In the genomic region with DNA sequence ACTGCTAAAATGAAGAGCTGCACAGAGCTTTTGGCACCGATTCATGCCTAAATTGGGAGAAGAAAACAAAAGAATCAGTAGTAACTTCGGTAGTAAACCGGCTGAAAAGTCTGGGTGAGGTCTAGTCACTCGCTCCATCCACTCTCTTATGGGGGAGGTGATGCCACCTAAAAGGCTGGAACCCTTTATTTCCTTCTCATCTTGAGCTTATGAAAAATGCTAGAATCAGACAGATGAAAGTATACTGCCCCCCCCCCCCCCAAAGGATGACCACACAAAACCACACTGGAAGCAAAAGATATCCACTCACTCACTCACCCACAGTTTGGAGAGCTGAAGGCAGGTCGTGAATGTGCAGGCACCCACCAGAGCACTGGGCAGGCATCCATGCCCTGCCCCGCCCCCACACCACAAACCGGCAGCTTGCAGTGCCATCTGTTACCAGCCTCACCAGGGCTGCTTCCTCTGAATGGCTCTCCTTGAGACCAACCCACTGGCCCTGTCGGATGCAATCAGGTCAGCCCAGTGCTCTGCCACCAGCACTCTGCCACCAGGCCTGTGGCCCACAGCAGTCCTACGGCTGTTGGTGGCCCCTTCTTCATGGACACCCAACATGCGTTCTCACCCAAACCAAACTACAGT, we compare ENCODE assay signal across 8 mouse cellular contexts. TPM values are rescaled to one million over a fixed set of nuclear protein-coding genes. Genes with fewer than 3 reads are reported as not detected.
A peak's percentile ranks its signal among the peaks of the same experiment; 100 is the strongest.
DNase-seq lines count a peak whose midpoint lies in the region; ATAC-seq lines count a peak whose summit lies in the region.

No protein-coding gene starts in this region.

- DNase-seq in layer of hippocampus, adult 11-12 months (ENCODE audit: low spot score): peak; percentile 81
- DNase-seq in layer of hippocampus, adult 9-10 months (ENCODE audit: low spot score): no peak
- DNase-seq in adrenal gland, postnatal 25 days: peak; percentile 55
- DNase-seq in intestine, embryonic 14.5 days (ENCODE audit: low spot score): no peak
- peak; percentile 42 for DNase-seq in lung, postnatal 10 days
- DNase-seq in right cerebral cortex, postnatal 10 days (ENCODE audit: low spot score in 2 of 2): peak; percentile 85 to 87
- DNase-seq in urinary bladder, postnatal 36 days (ENCODE audit: low spot score in 2 of 2): no peak

- peaks cover 13% of the 10 kb centered on the region for H3K36me3 ChIP-seq in embryonic facial prominence, embryonic 15.5 days
- peaks cover 29% of the 10 kb centered on the region for H3K36me3 ChIP-seq in intestine, embryonic 14.5 days (ENCODE audit: control insufficient read depth, insufficient read depth, low read length)

- H3K4me2 ChIP-seq in embryonic facial prominence, embryonic 15.5 days (replicated peaks): 0 out of 2 replicates have a peak overlapping the region, but pooled peaks have one; percentile 21
- H3K4me2 ChIP-seq in intestine, embryonic 14.5 days (ENCODE audit: low read length): peak overlapping the region; percentile 33

- 53% methylated on average over 10 of the region's 10 CpGs for WGBS in embryonic facial prominence, embryonic 15.5 days
- WGBS in intestine, embryonic 14.5 days: 43% methylated on average over 10 of the region's 10 CpGs

- peak overlapping the region; percentile 49; the same call in 1 of the 2 replicates for H3K27ac ChIP-seq in embryonic facial prominence, embryonic 15.5 days (replicated peaks)
- H3K27ac ChIP-seq in intestine, embryonic 14.5 days (ENCODE audit: low read depth): peak overlapping the region; percentile 16

- no peak overlapping the region for H3K4me3 ChIP-seq in embryonic facial prominence, embryonic 15.5 days (replicated peaks)
- H3K4me3 ChIP-seq in intestine, embryonic 14.5 days (ENCODE audit: low read depth, low read length): no peak overlapping the region

- no peaks in the 10 kb centered on the region for H3K27me3 ChIP-seq in embryonic facial prominence, embryonic 15.5 days
- H3K27me3 ChIP-seq in intestine, embryonic 14.5 days (replicated peaks; ENCODE audit: control insufficient read depth, insufficient read depth, low read length): no peaks in the 10 kb centered on the region

- peak; percentile 36; the same call in 1 of the 2 replicates for ATAC-seq in embryonic facial prominence, embryonic 15.5 days (ENCODE audit: insufficient number of reproducible peaks, low FRiP score, low TSS enrichment, low read depth)
- ATAC-seq in intestine, embryonic 14.5 days (replicated peaks; ENCODE audit: low FRiP score, low TSS enrichment, low read depth): no peak

- H3K9ac ChIP-seq in embryonic facial prominence, embryonic 15.5 days: no peak overlapping the region
- H3K9ac ChIP-seq in intestine, embryonic 14.5 days (ENCODE audit: low read length): peak overlapping the region; percentile 8

- peaks cover 76% of the 10 kb centered on the region for H3K4me1 ChIP-seq in embryonic facial prominence, embryonic 15.5 days
- peaks cover 78% of the 10 kb centered on the region for H3K4me1 ChIP-seq in intestine, embryonic 14.5 days (replicated peaks; ENCODE audit: control insufficient read depth, insufficient read depth, low read length)

- no peaks in the 10 kb centered on the region for H3K9me3 ChIP-seq in embryonic facial prominence, embryonic 15.5 days (replicated peaks)
- no peaks in the 10 kb centered on the region for H3K9me3 ChIP-seq in intestine, embryonic 14.5 days (ENCODE audit: control insufficient read depth, low read length)

RNA-seq across cellular contexts. Expression of a gene that starts 21.0 kb away (rescaled TPM):
- 33.9 and 53.6 TPM in 2 replicates for total RNA-seq in adrenal gland, postnatal 25 days (2021)
- polyA plus RNA-seq in embryonic facial prominence, embryonic 15.5 days (2015; fragmentation: Nextera tagmentation; extraction: Ambion mirVana): 21.9 and 25.9 TPM in 2 replicates
- polyA plus RNA-seq in intestine, embryonic 14.5 days (2014; fragmentation: Nextera tagmentation; extraction: Ambion mirVana): 62.8 and 68.0 TPM in 2 replicates

RNA-seq across cellular contexts. Expression of a gene that starts 55.3 kb away (rescaled TPM):
- total RNA-seq in adrenal gland, postnatal 25 days (2021): 10.4 and 18.2 TPM in 2 replicates
- polyA plus RNA-seq in embryonic facial prominence, embryonic 15.5 days (2015; fragmentation: Nextera tagmentation; extraction: Ambion mirVana): 22.8 and 22.9 TPM in 2 replicates
- polyA plus RNA-seq in intestine, embryonic 14.5 days (2014; fragmentation: Nextera tagmentation; extraction: Ambion mirVana): 18.3 and 25.7 TPM in 2 replicates

Comparison
In these comparisons a context has a peak if more than half of its experiments do, and no peak if none do; other contexts are left out.
1. DNase-seq: peak in layer of hippocampus, adult 11-12 months (single experiment), adrenal gland, postnatal 25 days (single experiment), lung, postnatal 10 days (single experiment) and right cerebral cortex, postnatal 10 days (2 of 2); none in layer of hippocampus, adult 9-10 months (single experiment), intestine, embryonic 14.5 days (single experiment) and urinary bladder, postnatal 36 days (0 of 2).